Mouse (Mus musculus): Measurements from ENCODE around the gene Daglb. TPM values are rescaled to one million over a fixed set of nuclear protein-coding genes. Genes with fewer than 3 reads are reported as not detected.

Gene Daglb
- polyA plus RNA-seq, 1 experiment from 2014 or later = 20.7 TPM

DNA sequence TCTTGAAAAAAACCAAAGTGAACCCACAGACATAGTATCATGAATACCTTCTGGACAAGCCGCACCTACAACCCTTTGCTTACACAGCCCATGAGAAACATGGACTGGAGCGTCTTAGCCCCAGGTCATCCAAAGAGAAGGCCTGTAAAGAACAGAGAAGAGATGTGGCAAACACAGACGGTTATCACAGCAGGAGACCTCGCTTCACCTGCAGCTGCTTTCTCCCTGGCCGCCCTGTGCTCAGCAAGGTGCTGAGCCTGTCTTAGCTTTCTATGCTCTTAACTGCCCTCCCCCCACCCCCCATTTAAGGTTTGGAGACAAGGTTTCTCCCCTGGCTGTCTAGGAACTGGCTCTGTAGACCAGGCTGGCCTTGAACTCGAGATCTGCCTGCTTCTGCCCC, 90.8 kb downstream of the Daglb start:
- ATAC-seq (ENCODE audit: low FRiP score, low read depth) = no peak
- Histone ChIP-seq H3K4me1 (replicated peaks) (peaks cover 23% of the 10 kb centered on the region), H3K4me3 (no peak overlapping the region), H3K4me2 (no peak overlapping the region), H3K27me3 (no peaks in the 10 kb centered on the region), H3K9me3 (no peaks in the 10 kb centered on the region), H3K9ac (no peak overlapping the region), H3K27ac (replicated peaks) (no peak overlapping the region), H3K36me3 (no peaks in the 10 kb centered on the region)
- 79% methylated on average over 6 of the region's 6 CpGs for WGBS

Other genes with a start within 250 kb of the Daglb start
- gene Spdye4a, start 237.7 kb upstream of the Daglb start, polyA plus RNA-seq (2015; fragmentation: Nextera tagmentation; extraction: Ambion mirVana) = not detected in 2 replicates
- gene Zfp12, start 229.4 kb upstream of the Daglb start, polyA plus RNA-seq (2015; fragmentation: Nextera tagmentation; extraction: Ambion mirVana) = 19.1 and 19.2 TPM in 2 replicates
- 11.1 and 13.1 TPM in 2 replicates for gene Zfp316, start 194.6 kb upstream of the Daglb start, polyA plus RNA-seq (2015; fragmentation: Nextera tagmentation; extraction: Ambion mirVana)
- gene Zfp853, start 171.0 kb upstream of the Daglb start, polyA plus RNA-seq (2015; fragmentation: Nextera tagmentation; extraction: Ambion mirVana) = 0.27 and 0.31 TPM in 2 replicates
- gene E130309D02Rik, start 149.2 kb upstream of the Daglb start, polyA plus RNA-seq (2015; fragmentation: Nextera tagmentation; extraction: Ambion mirVana) = 31.7 and 32.7 TPM in 2 replicates
- gene Zdhhc4, start 135.3 kb upstream of the Daglb start, polyA plus RNA-seq (2015; fragmentation: Nextera tagmentation; extraction: Ambion mirVana) = 66.1 and 69.8 TPM in 2 replicates
- gene Grid2ip, start 107.2 kb upstream of the Daglb start, polyA plus RNA-seq (2015; fragmentation: Nextera tagmentation; extraction: Ambion mirVana) = 0.47 and 0.48 TPM in 2 replicates
- 130 and 133 TPM in 2 replicates for gene Kdelr2, start 60.7 kb upstream of the Daglb start, polyA plus RNA-seq (2015; fragmentation: Nextera tagmentation; extraction: Ambion mirVana)
- gene Rac1, start 63.5 kb downstream of the Daglb start, polyA plus RNA-seq (2015; fragmentation: Nextera tagmentation; extraction: Ambion mirVana) = 404 and 446 TPM in 2 replicates
- gene Cyth3, start 157.9 kb downstream of the Daglb start, polyA plus RNA-seq (2015; fragmentation: Nextera tagmentation; extraction: Ambion mirVana) = 40.8 and 42.4 TPM in 2 replicates